Mouse (Mus musculus) layer of hippocampus, postnatal 14 days (tissue): ENCODE results near the gene Hist2h2bb. TPM values are rescaled to one million over a fixed set of nuclear protein-coding genes. Genes with fewer than 3 reads are reported as not detected.

Experiments
- DNase-seq, 2 experiments: peaks; one replicate each; pipeline ENCODE4 v3.0.0; 2021 to 2022; ENCODE audit warnings: low spot score in 2 of 2, mixed read lengths in 1 of 2
- microRNA-seq, 2 experiments: library from miRNA; unstranded; fragments of <30 nt; microRNA quantifications; one replicate each; pipeline ENCODE4 v1.2.0; 2021
- total RNA-seq, 2 experiments: library from RNA; stranded (reverse); gene quantifications; 2 replicates each; pipeline ENCODE4 v1.2.3; 2021

Gene Hist2h2bb
- total RNA-seq, 2 experiments from 2014 or later: 133 to 147 TPM

- DNase-seq: no peak
Observed at GRCm38 (mm10) chr3:96299562-96299961, 30.0 kb downstream of the Hist2h2bb start.

- DNase-seq: no peak
Observed at GRCm38 (mm10) chr3:96300706-96301529, 31.4 kb downstream of the Hist2h2bb start.

GRCm38 (mm10) chr3:96302076-96302475, 32.5 kb downstream of the Hist2h2bb start:
- no peak for DNase-seq

- no peak for DNase-seq
Observed at GRCm38 (mm10) chr3:96306506-96306905, 37.0 kb downstream of the Hist2h2bb start.

- DNase-seq: no peak
Observed at GRCm38 (mm10) chr3:96309441-96309840, 39.9 kb downstream of the Hist2h2bb start.

GRCm38 (mm10) chr3:96312341-96313098, 43.0 kb downstream of the Hist2h2bb start:
- DNase-seq: no peak

Small RNA genes lying within 50 kb of the gene (microRNA-seq; reads per million reads assigned to microRNA genes)
- gene Gm44492: 0 reads per million in 2 experiments
- 0 reads per million in 2 experiments for gene Gm47311
- 0 reads per million in 2 experiments for gene Gm47313

Other genes starting within 250 kb of the Hist2h2bb start
- gene Vps45, start 211.3 kb upstream of the Hist2h2bb start, total RNA-seq: 10 to 100 TPM; 41.1 to 47.8 TPM
- gene Otud7b, start 165.2 kb upstream of the Hist2h2bb start, total RNA-seq: 10 to 100 TPM; 27.4 to 31.0 TPM
- 1 to 10 TPM; 5.8 to 7.8 TPM for gene Mtmr11, start 107.7 kb upstream of the Hist2h2bb start, total RNA-seq
- 10 to 100 TPM; 48.6 to 52.4 TPM for gene Sf3b4, start 97.4 kb upstream of the Hist2h2bb start, total RNA-seq
- 100 to 1,000 TPM; 360 to 375 TPM for gene Sv2a, start 88.6 kb upstream of the Hist2h2bb start, total RNA-seq
- gene Bola1, start 50.0 kb upstream of the Hist2h2bb start, total RNA-seq: 10 to 100 TPM; 16.1 to 21.2 TPM
- 10 to 100 TPM in 1 of 2 experiments, 1 to 10 TPM in 1; 9.4 to 10.4 TPM for gene Hist2h2ab, start 49.9 kb upstream of the Hist2h2bb start, total RNA-seq
- gene Hist2h2ac, start 48.9 kb upstream of the Hist2h2bb start, total RNA-seq: 10 to 100 TPM; 28.2 to 31.3 TPM
- 1 to 10 TPM; 4.0 to 4.8 TPM for gene Hist2h2be, start 48.6 kb upstream of the Hist2h2bb start, total RNA-seq
- 10 to 100 TPM; 11.3 to 14.7 TPM for gene Hist2h3c2, start 30.6 kb upstream of the Hist2h2bb start, total RNA-seq
- 100 to 1,000 TPM; 248 to 267 TPM for gene Hist2h2aa2, start 29.5 kb upstream of the Hist2h2bb start, total RNA-seq
- 1 to 10 TPM; 6.7 to 8.0 TPM for gene Hist2h2aa1, start 24.3 kb upstream of the Hist2h2bb start, total RNA-seq
- not detected for gene Hist2h3c1, start 23.1 kb upstream of the Hist2h2bb start, total RNA-seq
- gene Hist2h4, start 6.4 kb upstream of the Hist2h2bb start, total RNA-seq: 10 to 100 TPM; 25.2 to 29.8 TPM
- 100 to 1,000 TPM in 1 of 2 experiments, 10 to 100 TPM in 1; 73.5 to 102 TPM for gene Hist2h3b, start 1.1 kb upstream of the Hist2h2bb start, total RNA-seq
- 1 to 10 TPM; 2.3 to 2.5 TPM for gene Fcgr1, start 24.2 kb downstream of the Hist2h2bb start, total RNA-seq
- gene BC107364, start 182.6 kb downstream of the Hist2h2bb start, total RNA-seq: not detected